In the genomic region with DNA sequence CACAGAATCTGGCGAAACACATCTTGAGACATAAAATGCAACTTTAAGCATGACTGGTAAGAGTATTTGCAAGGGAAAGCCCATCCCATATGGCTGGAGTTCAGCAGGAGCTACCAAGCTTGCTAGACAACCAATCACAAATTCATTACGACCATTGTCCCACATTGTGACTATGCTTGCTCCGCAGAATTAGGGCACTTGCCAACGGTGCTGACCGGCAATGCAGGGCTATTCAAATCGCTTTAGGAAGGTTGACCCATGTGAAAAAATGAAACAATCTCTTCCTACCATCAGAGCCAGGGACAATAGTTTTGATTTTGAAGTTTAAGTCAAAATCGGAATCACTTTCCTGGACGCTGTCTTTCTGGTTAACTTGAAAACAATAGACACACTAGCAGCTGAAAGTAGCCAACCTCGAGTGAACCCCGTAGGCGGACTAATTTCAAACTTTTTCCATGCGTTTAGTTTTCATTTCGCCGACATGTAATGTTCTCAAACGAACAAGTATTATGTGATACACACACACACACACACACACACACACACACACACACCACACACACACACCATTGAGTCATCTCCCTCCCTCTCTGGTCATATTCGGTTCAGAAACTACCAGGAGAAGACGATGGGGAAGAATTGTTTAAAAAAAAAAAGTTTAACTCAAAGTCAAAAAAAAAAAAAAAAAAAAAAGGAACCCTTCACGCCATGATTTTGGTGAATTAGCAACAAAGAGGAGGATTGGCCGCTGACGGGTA, we compare ENCODE assay signal across 8 mouse cellular contexts. TPM values are rescaled to one million over a fixed set of nuclear protein-coding genes. Genes with fewer than 3 reads are reported as not detected.
A peak's percentile ranks its signal among the peaks of the same experiment; 100 is the strongest.
DNase-seq lines count a peak whose midpoint lies in the region; ATAC-seq and TF ChIP-seq lines count a peak whose summit lies in the region.

Gene Kat2b (plus strand): TSS at position 701 of the 758 bp plus-strand sequence.

- H3K4me2 ChIP-seq in heart, embryonic 14.5 days (ENCODE audit: low read length) = peak within 1 kb of the TSS; percentile 84
- H3K4me2 ChIP-seq in kidney, postnatal 0 days (ENCODE audit: low read length) = peak within 1 kb of the TSS; percentile 99
- H3K4me2 ChIP-seq in liver, embryonic 16.5 days (ENCODE audit: low read depth, low read length) = peak within 1 kb of the TSS; percentile 85
- H3K4me2 ChIP-seq in neural tube, embryonic 12.5 days (replicated peaks) = peak within 1 kb of the TSS; percentile 89

- no peak for TF ChIP-seq CTCF in E14TG2a.4 (conservative IDR thresholded peaks at IDR 0.05; ENCODE audit: low read length)
- no peak for TF ChIP-seq CTCF in embryonic fibroblast, embryonic 13.5 days (IDR thresholded peaks at IDR 0.05; ENCODE audit: borderline replicate concordance, insufficient read depth, low read length)
- TF ChIP-seq CTCF in kidney, postnatal 0 days (IDR thresholded peaks at IDR 0.05; ENCODE audit: low read depth) = no peak

- H3K36me3 ChIP-seq in E14TG2a.4 (ENCODE audit: insufficient read depth, low read length) = no peaks in the 10 kb centered on the region
- H3K36me3 ChIP-seq in heart, embryonic 14.5 days (ENCODE audit: control insufficient read depth, insufficient read depth, low read length) = no peaks in the 10 kb centered on the region
- H3K36me3 ChIP-seq in kidney, postnatal 0 days (ENCODE audit: insufficient read depth, low read length) = no peaks in the 10 kb centered on the region
- H3K36me3 ChIP-seq in liver, embryonic 16.5 days (ENCODE audit: control insufficient read depth, insufficient read depth) = no peaks in the 10 kb centered on the region
- no peaks in the 10 kb centered on the region for H3K36me3 ChIP-seq in neural tube, embryonic 12.5 days

- H3K9me3 ChIP-seq in E14TG2a.4 (ENCODE audit: low read length) = no peaks in the 10 kb centered on the region
- no peaks in the 10 kb centered on the region for H3K9me3 ChIP-seq in heart, embryonic 14.5 days (ENCODE audit: control insufficient read depth, low read length)
- no peaks in the 10 kb centered on the region for H3K9me3 ChIP-seq in kidney, postnatal 0 days (replicated peaks; ENCODE audit: low read length)
- H3K9me3 ChIP-seq in liver, embryonic 16.5 days (replicated peaks; ENCODE audit: control insufficient read depth, low read length) = no peaks in the 10 kb centered on the region
- no peaks in the 10 kb centered on the region for H3K9me3 ChIP-seq in neural tube, embryonic 12.5 days

- 3% methylated on average over 20 of the region's 20 CpGs for WGBS in heart, embryonic 14.5 days
- WGBS in kidney, postnatal 0 days = 2% methylated on average over 20 of the region's 20 CpGs
- WGBS in liver, embryonic 16.5 days (ENCODE audit: insufficient replicate concordance) = 2% methylated on average over 20 of the region's 20 CpGs
- WGBS in neural tube, embryonic 12.5 days = 2% methylated on average over 20 of the region's 20 CpGs

- peak; percentile 59 for DNase-seq in adrenal gland, postnatal 25 days
- DNase-seq in kidney, postnatal 0 days (ENCODE audit: low spot score) = peak; percentile 42
- DNase-seq in right cerebral cortex, adult 18-20 months = no peak

- peak; percentile 45 for TF ChIP-seq POLR2A in embryonic fibroblast, embryonic 13.5 days (IDR thresholded peaks at IDR 0.05; ENCODE audit: low read depth, low read length)

- H3K27me3 ChIP-seq in E14TG2a.4 (ENCODE audit: insufficient read depth, low read length) = no peaks in the 10 kb centered on the region
- H3K27me3 ChIP-seq in heart, embryonic 14.5 days (ENCODE audit: control insufficient read depth, insufficient read depth, low read length) = no peaks in the 10 kb centered on the region
- H3K27me3 ChIP-seq in kidney, postnatal 0 days (ENCODE audit: insufficient read depth, low read length) = no peaks in the 10 kb centered on the region
- no peaks in the 10 kb centered on the region for H3K27me3 ChIP-seq in liver, embryonic 16.5 days (ENCODE audit: control insufficient read depth, insufficient read depth, low read depth, low read length)
- no peaks in the 10 kb centered on the region for H3K27me3 ChIP-seq in neural tube, embryonic 12.5 days (replicated peaks)

- H3K4me1 ChIP-seq in E14TG2a.4 (replicated peaks; ENCODE audit: low read depth, low read length) = peaks cover 72% of the 10 kb centered on the region
- H3K4me1 ChIP-seq in embryonic fibroblast, embryonic 13.5 days (ENCODE audit: control insufficient read depth, insufficient read depth, low read length) = peaks cover 8% of the 10 kb centered on the region
- peaks cover 13 to 31% of the 10 kb centered on the region in 2 experiments for H3K4me1 ChIP-seq in heart, embryonic 14.5 days (ENCODE audit: control insufficient read depth in 2 of 2, insufficient read depth in 2 of 2, low read length in 2 of 2)
- H3K4me1 ChIP-seq in kidney, postnatal 0 days (replicated peaks; ENCODE audit: insufficient read depth, low read length) = peaks cover 8% of the 10 kb centered on the region; the same call in 1 of the 2 replicates
- peaks cover 31% of the 10 kb centered on the region for H3K4me1 ChIP-seq in liver, embryonic 16.5 days (ENCODE audit: control insufficient read depth, low read depth, low read length)
- H3K4me1 ChIP-seq in neural tube, embryonic 12.5 days = peaks cover 16% of the 10 kb centered on the region

- peak within 1 kb of the TSS; percentile 70 for H3K27ac ChIP-seq in embryonic fibroblast, embryonic 13.5 days (ENCODE audit: insufficient read depth, low read length)
- H3K27ac ChIP-seq in heart, embryonic 14.5 days (replicated peaks in 1 of 2; ENCODE audit: control insufficient read depth in 1 of 2, insufficient read depth in 1 of 2, low read depth in 2 of 2, low read length in 2 of 2) = peak within 1 kb of the TSS; percentile 94 to 99
- H3K27ac ChIP-seq in kidney, postnatal 0 days = peak within 1 kb of the TSS; percentile 96
- H3K27ac ChIP-seq in liver, embryonic 16.5 days (ENCODE audit: low read length) = peak within 1 kb of the TSS; percentile 95
- peak within 1 kb of the TSS; percentile 96 for H3K27ac ChIP-seq in neural tube, embryonic 12.5 days

- no peak for ATAC-seq in heart, embryonic 14.5 days (ENCODE audit: insufficient number of reproducible peaks, insufficient read depth, low FRiP score, low read depth)
- ATAC-seq in kidney, postnatal 0 days (replicated peaks; ENCODE audit: low FRiP score, low read depth) = no peak
- ATAC-seq in liver, embryonic 16.5 days (ENCODE audit: low read depth) = no peak
- ATAC-seq in neural tube, embryonic 12.5 days (ENCODE audit: low FRiP score, low read depth) = no peak

- peak within 1 kb of the TSS; percentile 97 for H3K9ac ChIP-seq in heart, embryonic 14.5 days (ENCODE audit: low read length)
- H3K9ac ChIP-seq in kidney, postnatal 0 days (ENCODE audit: low read depth, low read length) = peak within 1 kb of the TSS; percentile 94
- H3K9ac ChIP-seq in liver, embryonic 16.5 days (ENCODE audit: low read depth, low read length) = peak within 1 kb of the TSS; percentile 93
- peak within 1 kb of the TSS; percentile 96 for H3K9ac ChIP-seq in neural tube, embryonic 12.5 days

- H3K4me3 ChIP-seq in E14TG2a.4 (replicated peaks; ENCODE audit: low read length) = peak within 1 kb of the TSS; percentile 89
- peak within 1 kb of the TSS; percentile 93 for H3K4me3 ChIP-seq in embryonic fibroblast, embryonic 13.5 days (ENCODE audit: insufficient read depth, low read length)
- H3K4me3 ChIP-seq in heart, embryonic 14.5 days (ENCODE audit: control insufficient read depth in 1 of 2, insufficient read depth in 1 of 2, low read depth in 1 of 2, low read length in 2 of 2) = peak within 1 kb of the TSS; percentile 87
- peak within 1 kb of the TSS; percentile 89 for H3K4me3 ChIP-seq in kidney, postnatal 0 days (replicated peaks; ENCODE audit: low read depth, low read length)
- H3K4me3 ChIP-seq in liver, embryonic 16.5 days (ENCODE audit: low read depth, low read length) = peak within 1 kb of the TSS; percentile 81
- peak within 1 kb of the TSS; percentile 98 for H3K4me3 ChIP-seq in neural tube, embryonic 12.5 days

RNA-seq across cellular contexts. Expression of gene Kat2b, which starts in this region (rescaled TPM):
- total RNA-seq in adrenal gland, postnatal 25 days (2021) = 63.7 and 97.1 TPM in 2 replicates
- 26.8 and 33.2 TPM in 2 replicates for polyA plus RNA-seq in embryonic fibroblast, embryonic 13.5 days (2011; ENCODE audit: insufficient read length, low read depth, missing spikeins)
- polyA plus RNA-seq in heart, embryonic 14.5 days (2014; fragmentation: Nextera tagmentation; extraction: Ambion mirVana) = 16.6 and 17.0 TPM in 2 replicates
- 4.7 TPM in 2 replicates for polyA plus RNA-seq in kidney, postnatal 0 days (2015; fragmentation: Nextera tagmentation; extraction: Ambion mirVana)
- polyA plus RNA-seq in liver, embryonic 16.5 days (2015; fragmentation: Nextera tagmentation; extraction: Ambion mirVana) = 5.2 and 5.3 TPM in 2 replicates
- 3.9 and 7.1 TPM in 2 replicates for polyA plus RNA-seq in neural tube, embryonic 12.5 days (2016; fragmentation: Nextera tagmentation; extraction: Ambion mirVana)
